Mouse (Mus musculus): ENCODE results near the gene Wwc2.

Gene Wwc2

DNA sequence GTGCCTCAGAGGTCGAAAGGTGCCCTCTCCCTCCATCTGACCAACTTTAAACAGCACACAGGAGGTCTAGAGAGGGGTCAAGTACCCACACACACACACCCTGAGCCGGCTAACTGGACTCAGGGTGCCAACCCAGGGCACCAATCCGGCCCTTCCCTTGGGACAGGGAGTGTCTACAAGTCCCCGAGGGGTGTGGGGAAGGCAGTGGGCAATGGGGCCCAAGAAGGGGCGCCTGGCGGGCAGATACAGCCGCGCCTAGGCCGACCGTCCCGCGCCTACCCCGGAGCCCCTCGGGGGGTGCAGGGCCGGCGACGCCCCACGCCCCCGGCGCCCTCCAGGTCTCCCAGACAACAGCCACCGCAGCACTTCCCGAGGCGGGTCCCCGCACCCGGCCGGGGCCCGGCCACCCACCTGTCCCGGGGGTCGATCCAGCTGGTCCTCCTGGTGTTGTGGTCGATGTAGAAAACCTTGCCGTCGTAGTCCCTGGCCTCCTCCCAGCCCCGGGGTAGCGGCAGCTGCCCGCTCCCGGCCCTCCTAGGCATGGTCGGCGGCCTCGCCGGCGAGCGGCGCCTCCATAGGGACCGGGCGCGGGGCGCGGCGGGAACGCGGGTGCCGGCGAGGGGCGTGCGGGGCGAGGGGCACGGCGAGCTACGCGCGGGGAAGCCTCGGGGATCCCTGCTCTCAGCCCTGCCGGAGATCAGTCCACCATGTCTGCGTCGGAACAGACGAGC, 904 bp downstream of the Wwc2 start:
- no peak for DNase-seq (ENCODE audit: low read depth)

DNA sequence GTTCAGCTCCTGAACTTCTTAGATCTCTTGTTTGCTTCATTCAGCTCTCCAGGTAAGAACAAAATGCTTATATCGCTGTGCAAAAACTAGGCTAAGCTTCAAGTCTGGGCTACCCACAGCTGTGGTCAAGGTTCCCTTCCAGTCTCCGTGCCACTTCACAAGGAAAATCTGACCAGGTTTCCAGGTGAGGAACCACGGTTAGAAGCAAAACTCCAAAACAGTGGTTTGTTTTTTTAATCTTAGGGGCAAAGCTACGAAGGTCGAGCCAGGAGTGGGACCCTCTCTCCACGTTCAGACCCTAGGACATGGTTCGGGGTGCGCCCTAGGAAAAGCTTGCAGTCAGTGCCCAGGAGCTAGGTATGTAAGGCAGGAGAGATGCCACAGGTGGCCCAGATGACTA, 1.5 kb downstream of the Wwc2 start:
- DNase-seq (ENCODE audit: low read depth), result no peak

DNA sequence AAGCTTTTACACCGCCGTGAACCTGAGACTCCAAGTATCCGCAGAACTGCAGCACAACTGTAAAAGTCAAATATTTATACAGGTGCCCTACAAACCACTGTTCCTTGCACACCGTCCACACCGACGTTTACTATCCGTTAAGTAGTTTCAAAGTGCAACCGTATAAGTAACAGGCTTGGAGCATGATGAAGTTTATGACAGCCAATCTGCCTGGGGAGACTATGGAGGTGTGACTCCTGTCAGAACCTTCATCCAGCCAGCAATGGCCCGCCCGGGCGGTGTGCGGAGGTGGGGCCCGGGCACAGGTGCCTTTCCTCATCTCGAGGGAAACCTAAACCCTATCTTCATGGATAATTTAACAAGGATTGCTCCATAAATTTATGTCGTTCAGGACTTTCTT, 2.6 kb downstream of the Wwc2 start:
- DNase-seq (ENCODE audit: low read depth), result no peak

DNA sequence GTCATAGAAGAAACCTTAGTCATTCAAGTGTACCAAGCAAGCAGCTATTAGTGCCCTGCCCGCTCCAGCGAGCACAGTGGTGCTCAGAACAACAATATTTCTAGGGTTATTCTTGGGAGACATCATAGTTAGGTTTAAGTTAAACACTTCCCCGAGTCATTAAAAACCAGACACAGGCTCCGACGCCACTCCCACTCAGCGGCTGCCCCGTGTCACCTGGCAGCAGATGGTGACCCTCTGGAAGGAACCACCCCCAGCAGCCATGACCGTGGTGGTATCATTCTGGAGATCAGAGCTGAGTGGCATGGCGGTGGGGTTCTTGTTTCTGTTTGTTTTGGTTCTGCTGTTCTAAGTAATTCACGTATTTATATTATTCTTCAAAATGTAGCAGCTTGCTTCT, 5.1 kb downstream of the Wwc2 start:
- no peak for DNase-seq (ENCODE audit: low read depth)

DNA sequence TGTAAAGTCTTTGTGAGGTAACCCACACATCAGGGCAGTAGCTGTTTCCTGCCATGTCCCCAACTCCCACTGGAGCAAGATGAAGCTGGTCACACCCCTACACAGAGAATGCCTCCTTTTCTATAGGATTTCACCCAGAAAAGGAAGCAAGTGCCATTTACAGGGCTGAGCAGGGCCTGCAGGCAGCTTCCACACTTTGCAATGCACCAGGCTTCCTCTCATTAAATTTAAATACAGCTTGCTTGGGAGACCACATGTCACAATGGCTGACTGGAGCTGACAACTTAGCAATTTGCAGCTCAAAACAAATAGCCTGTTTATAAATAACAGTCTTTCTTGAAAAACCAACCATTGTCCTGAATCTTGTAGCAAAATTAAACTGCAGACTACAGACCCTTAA, 5.5 kb downstream of the Wwc2 start:
- no peak for DNase-seq (ENCODE audit: low read depth)

DNA sequence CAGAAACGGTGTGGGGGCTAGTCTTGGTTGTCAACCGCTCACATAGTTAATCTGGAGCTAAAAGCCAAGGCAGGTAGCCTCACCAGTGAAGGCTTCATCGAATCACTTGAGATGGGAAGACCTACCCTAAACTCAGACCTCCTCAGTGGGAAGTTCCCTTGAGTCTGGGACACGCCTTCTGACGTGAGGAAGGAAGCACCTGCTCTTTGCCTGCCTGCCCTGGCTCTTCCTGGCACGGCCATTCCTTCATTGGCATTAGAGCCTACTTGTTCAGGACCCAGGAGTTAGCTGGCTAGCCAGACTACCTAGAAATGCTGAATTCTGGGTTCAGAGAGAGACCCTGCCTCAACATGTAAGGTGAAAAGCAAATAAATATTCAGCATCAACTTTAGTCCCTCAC, 9.6 kb downstream of the Wwc2 start:
- DNase-seq (ENCODE audit: low read depth), result no peak

DNA sequence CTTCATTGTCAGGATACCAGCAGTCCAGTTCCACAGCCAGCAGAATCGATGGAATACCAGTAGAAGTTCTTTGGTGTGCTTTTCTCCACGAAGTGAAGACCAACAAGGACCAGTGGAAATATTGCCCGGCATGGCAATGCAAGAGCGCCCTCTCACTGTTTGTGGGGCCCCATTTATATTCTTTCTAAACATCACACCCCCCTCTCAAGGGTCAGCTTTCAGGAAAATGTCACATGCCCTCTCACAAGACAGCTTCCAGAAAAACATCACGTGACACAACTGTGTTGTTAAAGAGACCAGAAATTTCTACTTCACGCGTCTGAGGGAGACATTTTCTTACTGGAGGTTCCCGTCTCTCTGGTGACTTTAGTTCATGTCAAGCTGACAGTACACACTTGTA, 10.8 kb downstream of the Wwc2 start:
- DNase-seq (ENCODE audit: low read depth), result no peak

DNA sequence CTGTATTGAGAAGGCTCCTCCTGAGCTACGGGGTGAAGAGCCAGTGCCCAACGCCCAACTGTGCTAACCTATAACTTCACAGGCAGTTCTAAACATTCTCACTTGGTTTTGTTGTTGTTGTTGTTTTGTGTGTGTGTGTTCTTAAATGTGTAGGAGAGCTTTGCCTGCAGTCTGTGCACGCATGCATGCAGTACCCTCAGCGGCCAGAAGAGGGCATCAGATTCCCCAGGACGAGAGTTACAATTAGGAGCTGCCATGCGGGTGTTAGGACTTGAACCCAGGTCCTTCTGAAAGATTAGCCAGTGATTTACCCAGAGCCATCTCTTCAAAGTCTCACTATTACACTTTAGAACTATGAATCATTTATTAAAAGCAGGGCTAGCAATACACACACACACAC, 12.0 kb downstream of the Wwc2 start:
- no peak for DNase-seq (ENCODE audit: low read depth)

DNA sequence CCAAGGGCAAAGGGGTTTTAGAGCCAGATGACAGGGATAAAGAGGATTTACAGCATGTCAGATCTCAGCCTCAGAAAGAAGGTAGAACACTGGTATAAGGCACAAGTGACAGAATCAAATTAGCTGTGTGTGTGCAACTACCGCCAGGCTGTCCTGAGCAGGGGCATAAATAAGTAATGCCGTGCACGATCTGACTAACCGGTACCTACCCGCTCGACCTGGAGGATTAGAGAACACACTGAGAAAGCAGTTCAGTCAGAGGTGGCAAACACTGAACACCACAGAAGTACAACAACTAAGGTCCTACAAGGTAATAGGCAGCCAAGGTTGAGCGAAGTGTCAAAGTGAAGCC, 15.8 kb downstream of the Wwc2 start:
- no peak for DNase-seq (ENCODE audit: low read depth)

DNA sequence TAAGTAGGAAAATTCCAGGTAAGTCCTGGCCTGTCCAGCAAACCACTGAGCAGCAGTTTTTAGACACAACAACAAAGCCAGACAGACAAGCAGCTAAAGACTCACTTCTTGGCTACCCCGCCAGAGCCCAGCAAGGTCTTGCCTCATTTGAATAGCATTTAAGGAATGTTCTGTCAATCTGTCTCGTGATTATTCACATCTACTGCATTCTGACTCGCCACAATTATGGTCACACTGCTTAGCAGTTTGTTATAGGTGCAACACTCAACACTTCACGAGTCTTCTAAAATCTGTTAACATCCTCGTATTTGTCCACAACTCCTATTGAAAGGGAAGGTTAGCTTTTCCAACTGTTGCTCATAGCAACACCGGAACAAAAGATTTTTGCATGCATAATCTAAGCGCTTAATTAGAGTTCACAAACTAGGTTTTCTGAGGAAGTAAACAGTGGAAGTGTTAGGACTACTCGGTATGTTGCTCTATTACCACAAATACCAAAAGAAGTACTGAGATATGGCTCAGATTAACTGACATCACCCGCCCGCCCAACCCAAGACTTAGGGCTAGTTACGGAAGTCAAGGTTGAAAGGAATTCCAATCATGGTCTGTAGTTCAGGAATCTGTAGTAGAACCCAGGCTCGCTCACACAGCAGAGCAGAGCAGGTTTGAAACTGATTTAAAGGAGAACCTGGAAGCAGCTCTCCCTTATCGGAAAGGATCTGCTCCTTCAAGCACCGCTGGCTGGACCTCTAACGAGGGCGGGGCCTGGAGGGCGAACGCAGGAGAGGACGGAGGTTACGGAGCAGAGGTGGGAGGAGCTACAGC, 16.4 kb downstream of the Wwc2 start:
- no peak for DNase-seq (ENCODE audit: low read depth)

DNA sequence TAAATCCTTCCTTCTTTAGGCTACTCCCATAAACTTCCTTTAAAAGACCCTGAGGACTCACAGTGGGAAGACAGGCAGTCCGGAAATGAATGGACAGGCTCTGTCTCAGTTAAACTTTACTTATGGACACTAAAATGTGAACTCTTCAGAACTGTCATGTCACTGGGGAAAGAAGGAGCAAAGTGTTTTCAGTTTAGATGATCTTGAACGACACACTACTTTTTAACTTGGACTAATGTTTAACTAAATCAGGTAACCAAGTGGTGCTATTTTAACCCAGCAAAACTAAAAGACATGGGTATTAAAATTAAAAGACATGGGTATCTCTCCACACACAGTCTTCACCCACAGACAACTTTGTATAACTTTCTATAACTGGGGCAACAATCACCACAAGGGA, 19.6 kb downstream of the Wwc2 start:
- DNase-seq (ENCODE audit: low read depth), result no peak

DNA sequence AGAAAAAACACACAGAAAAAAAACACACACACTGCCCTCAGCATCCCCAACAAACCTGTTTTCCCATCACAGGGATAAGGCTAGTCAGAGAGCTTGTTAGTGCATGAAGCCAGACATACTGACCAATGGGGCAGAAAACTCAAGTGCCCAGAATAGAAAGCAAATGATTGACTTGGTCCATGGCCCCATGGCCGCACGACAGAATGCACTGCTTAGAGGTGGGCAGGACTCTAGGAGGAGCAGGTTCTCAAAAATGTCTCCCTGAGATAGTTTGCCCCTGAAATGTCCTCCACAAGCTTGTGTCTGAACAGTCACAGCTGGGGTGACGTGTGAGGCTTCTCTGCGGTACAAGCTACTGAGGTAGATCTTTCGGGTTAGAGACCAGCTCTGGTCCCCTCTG, 20.1 kb downstream of the Wwc2 start:
- no peak for DNase-seq (ENCODE audit: low read depth)

DNA sequence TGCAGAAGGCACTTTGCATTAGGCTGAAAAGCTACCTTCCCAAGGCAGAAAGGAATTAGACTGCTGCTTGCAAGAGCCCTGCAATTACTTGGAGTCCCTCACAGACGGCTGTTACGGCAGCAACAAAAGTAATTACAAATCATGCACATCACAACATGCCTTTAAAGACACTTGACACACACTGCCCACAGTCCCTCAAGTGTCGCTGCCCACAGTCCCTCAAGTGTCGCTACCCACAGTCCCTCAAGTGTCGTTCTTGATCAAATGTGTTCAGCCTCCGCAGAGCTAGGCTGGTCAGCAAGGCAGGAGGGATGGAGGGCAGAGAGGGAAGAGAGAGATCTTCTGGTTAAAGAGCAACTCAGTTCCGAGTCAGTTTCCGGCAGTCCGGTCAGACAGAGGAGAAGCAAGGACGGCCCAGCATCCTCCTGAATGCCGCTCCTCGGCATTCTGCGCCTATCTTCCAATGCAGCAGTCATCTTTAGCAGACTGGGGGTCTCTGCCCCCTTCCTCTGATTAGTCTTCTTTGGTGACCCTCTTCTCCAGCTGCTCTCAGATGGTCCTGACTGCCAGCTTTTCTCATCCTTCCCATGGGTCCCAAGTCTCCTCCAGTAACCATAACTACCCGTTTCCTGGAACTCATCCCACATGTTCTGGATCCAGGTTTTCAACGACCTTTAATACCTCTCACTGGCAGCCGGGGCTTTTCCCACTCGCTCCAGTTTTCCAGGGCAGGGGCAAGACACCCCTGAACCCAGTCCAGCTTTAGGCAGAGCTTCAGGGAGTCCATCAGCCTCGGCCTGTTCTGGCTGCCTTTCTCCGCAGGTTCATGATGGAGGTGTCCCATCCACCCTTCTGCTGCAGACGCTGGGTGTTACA, 23.4 kb downstream of the Wwc2 start:
- DNase-seq (ENCODE audit: low read depth), result no peak

DNA sequence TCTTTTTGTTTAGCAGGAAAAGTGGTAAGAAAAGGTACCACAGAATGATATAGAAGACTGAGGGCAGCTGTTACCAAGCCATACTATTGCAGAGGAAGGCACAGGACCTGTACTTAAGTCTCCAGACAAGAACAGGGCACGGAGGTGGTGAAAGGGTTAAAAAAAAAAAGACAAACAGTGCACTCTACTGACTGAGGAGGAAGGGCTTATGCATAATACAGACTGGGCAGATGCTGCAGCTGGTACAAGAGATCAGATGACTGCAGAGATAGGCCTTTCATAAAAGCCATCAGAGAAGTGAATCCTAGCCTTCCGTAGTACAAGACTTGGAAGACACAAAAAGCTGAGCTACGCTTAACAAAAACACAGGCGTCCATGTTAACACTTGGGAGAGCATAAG, 28.2 kb downstream of the Wwc2 start:
- no peak for DNase-seq (ENCODE audit: low read depth)

DNA sequence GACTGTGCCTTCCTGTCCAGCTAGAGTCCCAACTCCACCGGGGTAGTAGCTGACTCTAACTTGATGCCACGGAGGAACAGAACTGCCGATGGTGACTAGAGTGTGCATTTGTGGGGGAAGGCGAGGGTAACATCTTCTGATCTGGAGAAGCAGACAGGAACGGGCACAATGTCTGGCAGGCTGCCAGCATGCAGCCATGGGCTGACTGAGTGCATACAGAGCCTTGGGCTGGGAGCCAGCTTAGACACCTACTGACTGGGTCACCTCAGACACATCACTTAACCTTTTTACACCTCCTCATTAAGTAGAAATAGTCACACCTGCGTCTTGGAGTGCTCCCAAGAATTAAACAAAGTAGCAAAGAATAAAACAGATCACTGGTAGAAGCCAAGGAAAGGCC, 28.7 kb downstream of the Wwc2 start:
- DNase-seq (ENCODE audit: low read depth), result no peak

DNA sequence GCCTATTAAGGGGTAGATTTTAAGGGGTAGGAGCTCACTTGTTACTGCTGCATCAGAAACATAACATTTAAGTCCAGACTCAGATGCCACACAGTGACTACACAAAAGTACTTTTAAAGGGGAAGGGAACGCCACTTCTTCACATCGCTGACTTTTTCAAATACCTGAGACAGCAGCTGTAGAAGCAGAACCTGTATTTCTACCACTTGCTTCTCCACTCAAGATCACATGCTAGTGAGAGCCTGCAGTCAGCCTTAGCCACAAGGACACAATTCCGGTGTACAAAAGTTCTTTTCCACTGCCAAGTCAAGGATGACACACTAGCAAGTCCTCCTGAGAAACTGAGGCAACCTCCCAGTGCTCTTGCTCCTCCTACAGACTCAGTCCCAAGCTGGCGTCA, 33.2 kb downstream of the Wwc2 start:
- DNase-seq (ENCODE audit: low read depth), result no peak

DNA sequence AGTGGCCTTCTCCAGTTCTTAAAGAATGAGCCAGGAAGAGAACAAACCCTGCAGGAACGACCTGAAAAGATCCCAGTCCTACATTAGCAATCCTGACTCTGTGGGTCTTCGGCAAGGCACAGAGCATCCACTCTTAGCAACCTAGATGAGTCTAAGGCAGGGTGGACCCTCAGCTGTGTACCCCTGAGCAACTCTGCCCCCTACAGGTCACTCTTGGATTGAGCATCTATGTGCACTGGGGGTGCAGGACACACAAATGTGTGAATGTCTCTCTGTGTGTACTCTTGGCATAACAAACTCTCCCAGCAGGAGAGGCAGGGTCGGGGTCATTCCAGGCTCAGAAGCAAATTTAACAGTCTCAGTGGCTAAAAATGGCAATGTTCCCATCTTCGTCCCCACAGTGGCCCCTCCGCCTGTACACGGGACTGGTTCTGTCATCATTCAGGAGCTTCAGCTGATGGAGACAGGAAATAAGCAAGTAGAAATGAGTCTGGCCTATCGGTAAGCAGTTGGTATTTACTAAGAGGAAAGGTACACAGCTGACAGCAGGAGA, 39.3 kb downstream of the Wwc2 start:
- DNase-seq (ENCODE audit: low read depth), result no peak

DNA sequence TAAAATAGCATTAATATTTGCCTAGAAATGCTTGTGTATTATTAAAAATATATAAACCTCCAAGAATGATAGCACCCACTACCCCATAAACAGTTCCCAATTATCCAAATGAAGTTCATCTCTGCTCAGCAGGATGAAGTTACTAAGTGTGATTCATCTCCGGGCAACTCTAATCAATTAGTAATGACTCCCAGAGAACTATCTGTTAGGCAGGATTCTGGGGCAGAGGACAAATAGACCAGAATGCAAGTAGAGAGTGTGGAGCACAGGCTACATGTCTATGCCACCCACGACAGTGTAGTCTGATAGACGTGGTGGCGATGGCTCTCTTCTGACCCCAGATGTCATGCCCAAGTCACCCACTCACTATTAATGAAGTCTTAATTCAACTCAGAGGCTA, 41.9 kb downstream of the Wwc2 start:
- no peak for DNase-seq (ENCODE audit: low read depth)

DNA sequence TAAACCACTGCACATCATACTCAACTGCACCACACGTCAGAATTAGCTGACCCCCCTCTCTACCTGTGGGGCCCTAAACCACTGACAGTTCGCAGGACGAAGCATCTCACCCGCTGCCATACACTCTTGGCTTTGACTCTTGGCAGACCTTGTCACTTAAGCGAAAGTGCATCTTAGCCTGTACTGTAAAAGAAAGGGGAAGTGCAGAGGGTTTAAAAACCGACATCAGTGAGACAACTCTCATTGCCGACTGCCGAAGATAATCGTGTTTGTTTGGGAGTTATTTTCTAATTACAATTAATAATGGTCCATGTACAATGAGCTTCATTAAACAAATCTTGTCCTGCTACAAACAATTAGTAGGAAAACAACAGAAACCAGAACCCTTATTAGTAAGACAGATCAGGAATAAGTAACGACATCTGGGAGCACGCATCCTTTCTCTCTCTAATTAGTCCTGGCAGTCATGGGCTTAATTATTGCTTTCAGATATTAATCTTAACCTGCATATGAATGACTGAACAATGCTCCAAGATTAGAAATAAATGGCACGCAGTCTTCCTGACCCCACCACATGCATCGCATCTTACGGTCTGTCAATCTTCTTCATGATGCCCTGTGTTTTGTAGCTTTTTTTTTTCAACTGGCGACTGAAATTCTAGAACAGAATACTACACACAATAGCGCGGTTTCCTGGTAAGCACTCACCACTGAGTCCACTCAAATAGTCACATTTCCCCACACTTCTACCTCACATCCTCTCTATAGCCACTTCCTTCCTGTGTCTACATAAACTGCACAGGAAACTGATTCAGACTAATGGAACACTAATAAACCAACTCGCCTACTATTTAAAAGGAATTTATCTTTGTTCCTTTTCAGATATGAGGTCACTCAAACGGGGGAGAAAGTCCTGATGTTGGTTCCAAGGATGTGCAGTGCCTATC, 42.8 kb downstream of the Wwc2 start:
- no peak for DNase-seq (ENCODE audit: low read depth)

DNA sequence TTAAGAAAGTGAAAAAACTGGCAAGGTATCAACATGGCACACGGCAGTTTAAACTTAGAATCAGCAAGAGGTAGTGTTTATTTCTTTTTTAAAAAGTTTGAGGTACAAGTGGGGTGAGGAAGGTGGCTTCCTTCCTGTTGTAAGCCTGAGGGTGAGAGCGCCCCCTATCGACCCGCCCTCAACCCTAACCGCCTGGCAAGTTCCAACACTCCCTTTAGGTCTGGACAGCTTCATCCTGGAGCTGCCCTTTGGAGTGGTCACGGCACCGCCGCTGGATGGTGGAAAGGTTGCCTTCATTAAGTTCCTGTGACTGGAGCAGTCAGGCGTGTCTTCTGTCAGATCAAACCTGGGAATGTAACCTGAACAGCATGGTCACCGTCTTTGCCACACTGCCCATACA, 47.7 kb downstream of the Wwc2 start:
- DNase-seq (ENCODE audit: low read depth), result no peak

DNA sequence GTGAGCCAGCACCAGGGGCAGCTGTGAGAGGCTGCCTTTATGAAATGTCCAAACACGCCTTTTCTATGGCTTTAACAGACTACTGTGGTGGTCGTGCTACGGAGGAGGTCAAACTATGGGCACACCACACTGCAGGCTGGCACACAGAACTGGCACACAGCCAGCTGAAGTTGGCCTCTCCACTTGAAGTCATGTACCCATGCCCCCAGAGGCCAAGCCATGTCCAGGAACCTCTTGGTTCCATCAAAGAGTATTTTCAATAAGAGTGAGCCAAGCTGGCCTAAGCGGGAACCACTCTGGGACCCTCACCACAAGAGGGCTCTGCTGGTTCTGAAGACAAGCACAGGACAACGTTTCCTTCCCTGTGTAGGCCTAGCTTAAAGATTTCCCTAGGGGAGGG, 49.7 kb downstream of the Wwc2 start:
- DNase-seq (ENCODE audit: low read depth), result no peak
